Mouse (Mus musculus) kidney, adult 18-20 months (tissue): ENCODE results near the gene Gm20390.
"Not testable (repeated sequence)": the region's sequence is repeated elsewhere in the genome, so short reads cannot be mapped to it uniquely, and the experiment has no call there.

Source experiments
- DNase-seq: peaks from one replicate; pipeline ENCODE4 v3.0.0; 2021

The Gm20390 gene

DNA sequence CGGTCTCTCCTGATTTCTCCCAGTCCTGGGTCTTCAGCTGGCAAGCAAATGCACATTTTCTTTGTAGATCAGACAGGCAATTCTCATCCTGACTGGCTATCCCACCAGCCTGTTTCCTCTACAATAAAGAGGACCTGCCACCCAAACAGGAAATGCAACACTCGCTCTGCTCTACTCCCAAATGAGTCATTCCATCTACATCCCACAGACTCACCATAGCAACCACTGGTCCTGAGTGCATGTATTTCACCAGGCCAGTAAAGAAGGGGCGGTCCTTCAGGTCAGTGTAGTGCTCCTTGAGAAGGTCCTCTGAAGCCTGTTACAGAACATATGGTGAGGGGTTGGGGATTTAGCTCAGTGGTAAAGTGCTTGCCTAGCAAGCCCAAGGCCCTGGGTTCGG, 5.1 kb downstream of the Gm20390 start:
- no peak for DNase-seq

GRCm38 (mm10) chr11:93961482-93961881, 6.6 kb downstream of the Gm20390 start:
- DNase-seq = peak; percentile 39

DNA sequence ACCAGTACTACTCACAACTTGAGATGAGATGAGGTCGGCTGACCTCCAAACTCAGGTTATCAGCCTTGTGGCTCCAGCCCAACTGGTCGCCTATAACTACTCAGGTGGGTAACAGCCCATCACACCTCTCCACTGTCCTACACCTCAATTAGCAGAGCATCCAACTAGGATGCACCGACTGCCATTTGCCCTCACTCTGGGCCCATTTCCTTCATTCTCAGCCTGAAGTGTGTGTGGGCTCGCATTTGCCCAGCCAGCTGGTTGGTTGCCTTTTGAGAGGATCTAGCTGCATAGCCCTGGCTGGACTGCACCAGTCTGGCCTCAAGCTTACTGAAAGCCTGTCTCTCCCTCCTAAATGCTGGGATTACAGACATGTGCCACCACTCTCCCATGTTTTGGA, 10.3 kb downstream of the Gm20390 start:
- DNase-seq = no peak

GRCm38 (mm10) chr11:93957031-93957555, 11.0 kb downstream of the Gm20390 start:
- DNase-seq = no peak

DNA sequence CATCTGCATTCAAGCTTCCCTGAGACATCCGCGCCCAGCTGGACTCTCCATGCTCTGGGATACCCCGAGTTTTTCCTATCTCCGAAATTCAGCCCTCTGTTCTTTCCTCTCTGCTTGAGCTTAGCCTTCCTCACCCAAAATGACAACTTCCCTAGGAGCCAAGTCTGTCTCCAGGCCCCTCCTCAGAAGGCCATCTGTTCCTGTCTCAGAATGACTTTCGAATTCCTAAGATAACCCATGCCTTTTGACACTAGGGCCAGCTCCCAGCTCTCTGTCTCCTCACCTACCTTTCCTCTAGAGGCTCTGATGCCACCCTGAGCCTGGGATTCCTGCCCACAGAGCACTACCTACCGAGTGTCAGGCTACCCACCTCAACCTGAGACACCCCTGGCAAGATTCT, 11.9 kb downstream of the Gm20390 start, which contains the start of gene Nme2:
Nme2 (minus strand) TSS at position 101 of the 400 bp plus-strand sequence.
- DNase-seq = no peak

- DNase-seq = peak; percentile 94
These were observed 12.6 kb downstream of the Gm20390 start for GRCm38 (mm10) chr11:93955256-93956150.

DNA sequence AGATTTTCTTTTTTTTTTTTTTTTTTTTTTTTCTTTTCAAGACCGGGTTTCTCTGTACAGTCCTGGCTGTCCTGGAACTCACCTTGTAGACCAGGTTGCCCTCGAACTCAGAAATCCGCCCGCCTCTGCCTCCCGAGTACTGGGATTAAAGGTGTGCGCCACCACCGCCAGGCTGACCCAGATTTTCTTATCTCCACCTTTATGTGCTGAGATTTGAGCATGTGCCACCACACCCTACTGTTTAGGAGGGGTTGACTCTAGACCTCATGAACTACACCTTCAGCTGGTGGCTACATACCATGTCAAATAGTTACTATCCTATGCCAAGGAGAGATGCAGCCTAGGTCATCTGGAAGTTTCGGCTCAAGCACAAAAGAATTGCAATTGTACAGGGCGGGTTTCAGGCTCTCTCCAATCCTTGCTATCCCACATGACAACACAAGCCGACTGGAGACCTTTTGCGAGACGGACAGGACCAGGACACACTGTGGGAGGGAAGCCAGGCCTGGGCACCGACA, 13.3 kb downstream of the Gm20390 start:
- DNase-seq = no peak

DNA sequence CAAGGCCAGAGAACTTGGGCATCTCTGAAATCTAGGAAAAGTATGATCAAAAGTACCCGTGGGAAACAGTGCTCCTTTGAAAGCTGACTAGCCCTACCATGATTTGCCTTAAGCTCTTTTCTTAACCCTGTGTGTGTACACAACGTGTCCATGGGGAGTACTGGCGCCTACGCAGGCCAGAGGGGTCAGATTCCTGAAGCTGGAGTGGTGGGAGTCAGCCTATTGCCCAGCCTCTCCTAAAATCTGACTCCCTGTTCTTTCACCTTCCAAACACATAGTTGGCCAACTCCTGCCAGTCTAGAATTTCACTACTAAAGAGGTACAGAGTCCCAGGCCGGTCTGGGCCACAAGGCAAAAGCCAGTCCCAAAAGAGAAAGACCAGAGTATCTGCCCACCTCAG, 15.7 kb downstream of the Gm20390 start:
- DNase-seq = no peak

- no peak for DNase-seq
These were observed 18.0 kb downstream of the Gm20390 start for GRCm38 (mm10) chr11:93950045-93950444.

GRCm38 (mm10) chr11:93948887-93949567, 19.1 kb downstream of the Gm20390 start:
- DNase-seq = no peak

- no peak for DNase-seq
These were observed 23.1 kb downstream of the Gm20390 start for GRCm38 (mm10) chr11:93944986-93945385.

- no peak for DNase-seq
These were observed 27.2 kb downstream of the Gm20390 start for GRCm38 (mm10) chr11:93940906-93941305.

GRCm38 (mm10) chr11:93929106-93929505, 39.0 kb downstream of the Gm20390 start:
- no peak for DNase-seq

GRCm38 (mm10) chr11:93915019-93915418, 53.1 kb downstream of the Gm20390 start:
- DNase-seq = not testable (repeated sequence)

DNA sequence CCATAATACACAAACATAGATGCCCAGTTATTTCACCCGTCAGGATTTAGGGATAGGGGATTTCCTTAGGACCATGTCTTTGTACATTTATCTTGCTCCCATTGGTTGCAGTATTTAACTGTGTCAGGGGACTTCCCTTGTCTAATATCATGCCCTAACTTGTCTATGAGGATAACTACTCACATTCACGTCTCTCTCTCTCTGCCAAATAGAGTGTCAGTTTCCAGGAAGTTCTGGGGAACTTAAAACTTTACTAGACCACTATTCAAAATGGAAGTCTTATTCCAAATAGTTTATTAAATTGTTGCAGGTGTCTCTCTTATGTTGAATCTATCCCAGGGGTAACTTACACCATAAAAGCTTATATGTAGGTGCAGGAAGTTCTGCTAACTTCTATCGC, 56.5 kb downstream of the Gm20390 start:
- no peak for DNase-seq

GRCm38 (mm10) chr11:93908829-93909228, 59.3 kb downstream of the Gm20390 start:
- DNase-seq = no peak

- DNase-seq = no peak
These were observed 60.3 kb downstream of the Gm20390 start for GRCm38 (mm10) chr11:93907839-93908238.

DNA sequence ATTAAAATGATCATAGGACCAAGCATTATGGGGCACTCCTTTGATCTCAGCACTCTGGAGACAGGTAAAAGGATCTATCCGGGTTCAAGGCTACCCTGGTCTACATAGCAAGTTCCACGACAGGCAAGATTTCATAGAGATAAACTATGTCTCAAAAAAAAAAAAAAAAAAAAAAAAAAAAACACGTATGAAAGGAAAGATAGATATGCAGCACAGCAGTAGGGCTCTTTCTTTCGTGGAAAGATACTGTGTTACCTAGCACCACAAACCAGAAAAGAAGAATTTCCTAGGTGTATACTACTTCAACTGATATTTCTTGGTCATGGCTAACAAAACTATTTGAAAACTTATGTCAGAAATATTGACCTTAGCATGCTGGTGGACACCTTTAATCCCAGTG, 61.3 kb downstream of the Gm20390 start:
- DNase-seq = no peak
